Mouse (Mus musculus): Measurements from ENCODE around the gene Pmfbp1. TPM values are rescaled to one million over a fixed set of nuclear protein-coding genes. Genes with fewer than 3 reads are reported as not detected.

Pmfbp1 gene
- polyA plus RNA-seq, 1 experiment = not detected

- 13% methylated on average over 13 of the region's 13 CpGs for WGBS
- Histone ChIP-seq H3K4me3 (ENCODE audit: low read depth, low read length) (no peak overlapping the region), H3K36me3 (ENCODE audit: control insufficient read depth, insufficient read depth, low read length) (no peaks in the 10 kb centered on the region), H3K27ac (ENCODE audit: insufficient read depth, low read depth, low read length) (no peak overlapping the region), H3K4me1 (ENCODE audit: control insufficient read depth, insufficient read depth, insufficient read length, low read length) (no peaks in the 10 kb centered on the region), H3K27me3 (ENCODE audit: control insufficient read depth, insufficient read depth, low read length) (0 out of 2 replicates have a peak, but pooled peaks cover 4% of the 10 kb centered on the region)
- no peak for TF ChIP-seq CTCF (IDR thresholded peaks at IDR 0.05; ENCODE audit: extremely low read depth, insufficient read length, insufficient replicate concordance, low read depth, low read length)
- TF ChIP-seq POLR2A (IDR thresholded peaks at IDR 0.05; ENCODE audit: low read depth, low read length) = no peak
These were observed 30.0 kb upstream of the Pmfbp1 start for GRCm38 (mm10) chr8:109463677-109464313.

- H3K4me1 ChIP-seq (ENCODE audit: control insufficient read depth, insufficient read depth, insufficient read length, low read length) = no peaks in the 10 kb centered on the region
- no peaks in the 10 kb centered on the region for H3K36me3 ChIP-seq (ENCODE audit: control insufficient read depth, insufficient read depth, low read length)
- no peak overlapping the region for H3K4me3 ChIP-seq (ENCODE audit: low read depth, low read length)
- TF ChIP-seq POLR2A (IDR thresholded peaks at IDR 0.05; ENCODE audit: low read depth, low read length) (no peak), CTCF (IDR thresholded peaks at IDR 0.05; ENCODE audit: extremely low read depth, insufficient read length, insufficient replicate concordance, low read depth, low read length) (no peak)
- no peak overlapping the region for H3K27ac ChIP-seq (ENCODE audit: insufficient read depth, low read depth, low read length)
- H3K27me3 ChIP-seq (ENCODE audit: control insufficient read depth, insufficient read depth, low read length) = 0 out of 2 replicates have a peak, but pooled peaks cover 4% of the 10 kb centered on the region
- 14% methylated on average over 15 of the region's 15 CpGs for WGBS
These were observed 29.4 kb upstream of the Pmfbp1 start for GRCm38 (mm10) chr8:109464451-109464891.

GRCm38 (mm10) chr8:109465056-109465455, 28.8 kb upstream of the Pmfbp1 start:
- 68% methylated on average over 3 of the region's 3 CpGs for WGBS
- Histone ChIP-seq H3K36me3 (ENCODE audit: control insufficient read depth, insufficient read depth, low read length) (no peaks in the 10 kb centered on the region), H3K4me3 (ENCODE audit: low read depth, low read length) (no peak overlapping the region), H3K27me3 (ENCODE audit: control insufficient read depth, insufficient read depth, low read length) (0 out of 2 replicates have a peak, but pooled peaks cover 4% of the 10 kb centered on the region), H3K27ac (ENCODE audit: insufficient read depth, low read depth, low read length) (no peak overlapping the region), H3K4me1 (ENCODE audit: control insufficient read depth, insufficient read depth, insufficient read length, low read length) (no peaks in the 10 kb centered on the region)
- no peak for TF ChIP-seq CTCF (IDR thresholded peaks at IDR 0.05; ENCODE audit: extremely low read depth, insufficient read length, insufficient replicate concordance, low read depth, low read length)
- no peak for TF ChIP-seq POLR2A (IDR thresholded peaks at IDR 0.05; ENCODE audit: low read depth, low read length)

- no peaks in the 10 kb centered on the region for H3K4me1 ChIP-seq (ENCODE audit: control insufficient read depth, insufficient read depth, insufficient read length, low read length)
- 68% methylated on average over 3 of the region's 3 CpGs for WGBS
These were observed 28.1 kb upstream of the Pmfbp1 start for GRCm38 (mm10) chr8:109465761-109466160.

GRCm38 (mm10) chr8:109467516-109467915, 26.3 kb upstream of the Pmfbp1 start:
- H3K4me1 ChIP-seq (ENCODE audit: control insufficient read depth, insufficient read depth, insufficient read length, low read length) = no peaks in the 10 kb centered on the region
- no peaks in the 10 kb centered on the region for H3K36me3 ChIP-seq (ENCODE audit: control insufficient read depth, insufficient read depth, low read length)
- H3K27me3 ChIP-seq (ENCODE audit: control insufficient read depth, insufficient read depth, low read length) = 0 out of 2 replicates have a peak, but pooled peaks cover 4% of the 10 kb centered on the region
- 33% methylated on average over 5 of the region's 5 CpGs for WGBS
- TF ChIP-seq POLR2A (IDR thresholded peaks at IDR 0.05; ENCODE audit: low read depth, low read length) (no peak), CTCF (IDR thresholded peaks at IDR 0.05; ENCODE audit: extremely low read depth, insufficient read length, insufficient replicate concordance, low read depth, low read length) (no peak)
- H3K4me3 ChIP-seq (ENCODE audit: low read depth, low read length) = no peak overlapping the region
- no peak overlapping the region for H3K27ac ChIP-seq (ENCODE audit: insufficient read depth, low read depth, low read length)

More at GRCm38 (mm10) chr8:109465761-109466160, 28.1 kb upstream of the Pmfbp1 start:
- Histone ChIP-seq H3K27me3 (ENCODE audit: control insufficient read depth, insufficient read depth, low read length) (0 out of 2 replicates have a peak, but pooled peaks cover 4% of the 10 kb centered on the region), H3K36me3 (ENCODE audit: control insufficient read depth, insufficient read depth, low read length) (no peaks in the 10 kb centered on the region), H3K27ac (ENCODE audit: insufficient read depth, low read depth, low read length) (no peak overlapping the region), H3K4me3 (ENCODE audit: low read depth, low read length) (no peak overlapping the region)
- TF ChIP-seq POLR2A (IDR thresholded peaks at IDR 0.05; ENCODE audit: low read depth, low read length) (no peak), CTCF (IDR thresholded peaks at IDR 0.05; ENCODE audit: extremely low read depth, insufficient read length, insufficient replicate concordance, low read depth, low read length) (no peak)

GRCm38 (mm10) chr8:109468112-109468511, 25.7 kb upstream of the Pmfbp1 start:
- TF ChIP-seq POLR2A (IDR thresholded peaks at IDR 0.05; ENCODE audit: low read depth, low read length) (no peak), CTCF (IDR thresholded peaks at IDR 0.05; ENCODE audit: extremely low read depth, insufficient read length, insufficient replicate concordance, low read depth, low read length) (no peak)
- H3K4me3 ChIP-seq (ENCODE audit: low read depth, low read length) = no peak overlapping the region
- WGBS = 74% methylated on average over 11 of the region's 11 CpGs

GRCm38 (mm10) chr8:109471876-109472275, 22.0 kb upstream of the Pmfbp1 start:
- Histone ChIP-seq H3K4me3 (ENCODE audit: low read depth, low read length) (no peak overlapping the region), H3K27ac (ENCODE audit: insufficient read depth, low read depth, low read length) (no peak overlapping the region), H3K36me3 (ENCODE audit: control insufficient read depth, insufficient read depth, low read length) (no peaks in the 10 kb centered on the region), H3K27me3 (ENCODE audit: control insufficient read depth, insufficient read depth, low read length) (no peaks in the 10 kb centered on the region), H3K4me1 (ENCODE audit: control insufficient read depth, insufficient read depth, insufficient read length, low read length) (no peaks in the 10 kb centered on the region)
- TF ChIP-seq POLR2A (IDR thresholded peaks at IDR 0.05; ENCODE audit: low read depth, low read length) (no peak), CTCF (IDR thresholded peaks at IDR 0.05; ENCODE audit: extremely low read depth, insufficient read length, insufficient replicate concordance, low read depth, low read length) (no peak)
- 71% methylated on average over 6 of the region's 6 CpGs for WGBS

More at GRCm38 (mm10) chr8:109468112-109468511, 25.7 kb upstream of the Pmfbp1 start:
- no peaks in the 10 kb centered on the region for H3K36me3 ChIP-seq (ENCODE audit: control insufficient read depth, insufficient read depth, low read length)
- H3K4me1 ChIP-seq (ENCODE audit: control insufficient read depth, insufficient read depth, insufficient read length, low read length) = no peaks in the 10 kb centered on the region
- no peak overlapping the region for H3K27ac ChIP-seq (ENCODE audit: insufficient read depth, low read depth, low read length)
- 0 out of 2 replicates have a peak, but pooled peaks cover 4% of the 10 kb centered on the region for H3K27me3 ChIP-seq (ENCODE audit: control insufficient read depth, insufficient read depth, low read length)

Data from small intestine, adult 2 months (tissue).